Mouse (Mus musculus) neural tube, embryonic 13.5 days (tissue): ENCODE measurements around the gene Emc3. TPM values are rescaled to one million over a fixed set of nuclear protein-coding genes. Genes with fewer than 3 reads are reported as not detected.

Source experiments
- ATAC-seq: fragments of 200-750 bp; cut with Nextera tagmentation; 2 replicates; pipeline ENCODE4 v1.8.0; 2017; ENCODE audit warnings: low read depth, mild to moderate bottlenecking, moderate TSS enrichment, moderate library complexity
- H3K27ac ChIP-seq: fragments of 300-500 bp; sonication (generic); replicated peaks from 2 replicates; pipeline ENCODE4 v1.5.1; 2015; ENCODE audit warnings: moderate library complexity, mild to moderate bottlenecking, inconsistent platforms
- H3K27me3 ChIP-seq: fragments of 300-500 bp; sonication (generic); 2 replicates; pipeline ENCODE4 v1.6.1; 2015; ENCODE audit warnings: mild to moderate bottlenecking, inconsistent platforms
- H3K36me3 ChIP-seq: fragments of 300-500 bp; sonication (generic); 2 replicates; pipeline ENCODE4 v1.6.1; 2015; ENCODE audit warnings: mild to moderate bottlenecking, inconsistent platforms
- H3K4me1 ChIP-seq: fragments of 300-500 bp; sonication (generic); replicated peaks from 2 replicates; pipeline ENCODE4 v1.6.1; 2015; ENCODE audit warnings: inconsistent platforms
- H3K4me2 ChIP-seq: fragments of 300-500 bp; sonication (generic); 2 replicates; pipeline ENCODE4 v1.6.1; 2015; ENCODE audit warnings: inconsistent platforms, mild to moderate bottlenecking, moderate library complexity
- H3K4me3 ChIP-seq: fragments of 300-500 bp; sonication (generic); 2 replicates; pipeline ENCODE4 v1.5.1; 2015; ENCODE audit warnings: mild to moderate bottlenecking, inconsistent platforms
- H3K9ac ChIP-seq: fragments of 300-500 bp; sonication (generic); 2 replicates; pipeline ENCODE4 v1.6.1; 2015; ENCODE audit warnings: moderate library complexity, mild to moderate bottlenecking, inconsistent platforms
- H3K9me3 ChIP-seq: fragments of 300-500 bp; sonication (generic); 2 replicates; pipeline ENCODE4 v1.6.1; 2016; ENCODE audit warnings: inconsistent platforms
- WGBS: fragments of 180-500 bp; shearing (Covaris S2); methylation state at CpG from one replicate; pipeline ENCODE4 v1.1.7; 2015; 5-methylcytosine and 5-hydroxymethylcytosine counted together
- microRNA-seq: library from miRNA; unstranded; fragments of <30 nt; microRNA quantifications from one replicate; pipeline ENCODE4, GENCODE M21; 2016
- polyA plus RNA-seq: library from polyadenylated mRNA; unstranded; fragments of >200 nt; fragmentation: Nextera tagmentation; extraction: Ambion mirVana; gene quantifications from 2 replicates; pipeline ENCODE4 v1.2.1, GENCODE M21; 2015

Emc3 gene
- polyA plus RNA-seq, 1 experiment from 2014 or later: 108 TPM

- 63% methylated on average over 10 of the region's 10 CpGs for WGBS
- no peak for ATAC-seq
These were observed 59.4 kb downstream of the Emc3 start for GRCm38 (mm10) chr6:113472061-113472460.

GRCm38 (mm10) chr6:113471297-113471936 is 60.0 kb downstream of the Emc3 start, which contains the start of gene Il17rc:
TSS of gene Il17rc (plus strand) at chr6:113471427.
- H3K27ac ChIP-seq: no peak within 1 kb of the TSS
- no peak within 1 kb of the TSS for H3K9ac ChIP-seq
- H3K27me3 ChIP-seq: peaks cover 36% of the 10 kb centered on the region
- H3K4me2 ChIP-seq: peak within 1 kb of the TSS; percentile 14; the same call in 1 of the 2 replicates
- H3K9me3 ChIP-seq: no peaks in the 10 kb centered on the region
- H3K4me1 ChIP-seq: peaks cover 22% of the 10 kb centered on the region
- 23% methylated on average over 12 of the region's 12 CpGs for WGBS
- no peak for ATAC-seq
- H3K4me3 ChIP-seq: no peak within 1 kb of the TSS
- H3K36me3 ChIP-seq: no peaks in the 10 kb centered on the region

More at GRCm38 (mm10) chr6:113472061-113472460, 59.4 kb downstream of the Emc3 start:
- no peak overlapping the region for H3K27ac ChIP-seq
- no peaks in the 10 kb centered on the region for H3K36me3 ChIP-seq
- H3K4me1 ChIP-seq: peaks cover 22% of the 10 kb centered on the region
- H3K9me3 ChIP-seq: no peaks in the 10 kb centered on the region
- no peak overlapping the region for H3K9ac ChIP-seq
- H3K27me3 ChIP-seq: peaks cover 36% of the 10 kb centered on the region
- H3K4me3 ChIP-seq: no peak overlapping the region
- no peak overlapping the region for H3K4me2 ChIP-seq

GRCm38 (mm10) chr6:113469432-113469831 is 62.0 kb downstream of the Emc3 start:
- peaks cover 22% of the 10 kb centered on the region for H3K4me1 ChIP-seq
- peak overlapping the region; percentile 38 for H3K4me3 ChIP-seq
- H3K4me2 ChIP-seq: peak overlapping the region; percentile 66
- H3K27me3 ChIP-seq: peaks cover 36% of the 10 kb centered on the region
- H3K9me3 ChIP-seq: no peaks in the 10 kb centered on the region
- H3K36me3 ChIP-seq: no peaks in the 10 kb centered on the region
- peak overlapping the region; percentile 57 for H3K9ac ChIP-seq
- no peak overlapping the region for H3K27ac ChIP-seq
- peak; percentile 79 for ATAC-seq
- WGBS: under 1% methylated on average over 31 of the region's 31 CpGs

- peaks cover 22% of the 10 kb centered on the region for H3K4me1 ChIP-seq
- no peaks in the 10 kb centered on the region for H3K36me3 ChIP-seq
- 7% methylated on average over 9 of the region's 9 CpGs for WGBS
- peak; percentile 67; the same call in 1 of the 2 replicates for ATAC-seq
- H3K27me3 ChIP-seq: peaks cover 36% of the 10 kb centered on the region
- H3K9me3 ChIP-seq: no peaks in the 10 kb centered on the region
- H3K27ac ChIP-seq: no peak overlapping the region
- peak overlapping the region; percentile 57; the same call in 1 of the 2 replicates for H3K9ac ChIP-seq
- peak overlapping the region; percentile 38 for H3K4me3 ChIP-seq
- peak overlapping the region; percentile 66 for H3K4me2 ChIP-seq
These were observed 62.4 kb downstream of the Emc3 start for GRCm38 (mm10) chr6:113469021-113469420.

GRCm38 (mm10) chr6:113468512-113468911 is 62.9 kb downstream of the Emc3 start:
- Histone ChIP-seq H3K36me3 (no peaks in the 10 kb centered on the region), H3K4me3 (no peak overlapping the region), H3K9ac (no peak overlapping the region; the same call in 1 of the 2 replicates), H3K4me2 (no peak overlapping the region), H3K9me3 (no peaks in the 10 kb centered on the region), H3K27me3 (peaks cover 36% of the 10 kb centered on the region), H3K27ac (no peak overlapping the region), H3K4me1 (peaks cover 22% of the 10 kb centered on the region)
- no peak for ATAC-seq
- 74% methylated on average over 3 of the region's 3 CpGs for WGBS

- ATAC-seq: no peak
- peak overlapping the region; percentile 56; the same call in 1 of the 2 replicates for H3K27ac ChIP-seq
- no peaks in the 10 kb centered on the region for H3K9me3 ChIP-seq
- H3K4me1 ChIP-seq: peaks cover 14% of the 10 kb centered on the region
- no peak overlapping the region for H3K9ac ChIP-seq
- peaks cover 18% of the 10 kb centered on the region for H3K27me3 ChIP-seq
- WGBS: 60% methylated on average over 5 of the region's 5 CpGs
- H3K4me3 ChIP-seq: no peak overlapping the region
- H3K36me3 ChIP-seq: no peaks in the 10 kb centered on the region
- no peak overlapping the region for H3K4me2 ChIP-seq
These were observed 65.8 kb downstream of the Emc3 start for GRCm38 (mm10) chr6:113465602-113466001.

Small RNA genes lying within 50 kb of the gene (microRNA-seq; reads per million reads assigned to microRNA genes)
- gene Gm23365: not detected

Other genes starting within 250 kb of the Emc3 start
- 0.31 and 0.58 TPM in 2 replicates for gene Cpne9, start 249.3 kb downstream of the Emc3 start, polyA plus RNA-seq
- gene Brpf1, start 224.5 kb downstream of the Emc3 start, polyA plus RNA-seq: 16.7 and 16.8 TPM in 2 replicates
- gene Ogg1, start 204.7 kb downstream of the Emc3 start, polyA plus RNA-seq: 9.0 and 10.2 TPM in 2 replicates
- 76.4 and 78.0 TPM in 2 replicates for gene Camk1, start 187.7 kb downstream of the Emc3 start, polyA plus RNA-seq
- gene Tada3, start 153.8 kb downstream of the Emc3 start, polyA plus RNA-seq: 63.8 and 64.5 TPM in 2 replicates
- 375 and 421 TPM in 2 replicates for gene Arpc4, start 153.5 kb downstream of the Emc3 start, polyA plus RNA-seq
- 9.9 and 11.3 TPM in 2 replicates for gene Ttll3, start 142.4 kb downstream of the Emc3 start, polyA plus RNA-seq
- gene Rpusd3, start 112.3 kb downstream of the Emc3 start, polyA plus RNA-seq: 19.2 and 19.7 TPM in 2 replicates
- not detected in 2 replicates for gene Cidec, start 95.9 kb downstream of the Emc3 start, polyA plus RNA-seq
- gene Jagn1, start 89.1 kb downstream of the Emc3 start, polyA plus RNA-seq: 91.8 and 95.8 TPM in 2 replicates
- 0.37 and 0.38 TPM in 2 replicates for gene Il17re, start 73.2 kb downstream of the Emc3 start, polyA plus RNA-seq
- 2.1 and 2.9 TPM in 2 replicates for gene Il17rc, start 60.2 kb downstream of the Emc3 start, polyA plus RNA-seq
- 78.9 and 79.0 TPM in 2 replicates for gene Creld1, start 48.4 kb downstream of the Emc3 start, polyA plus RNA-seq
- 5.2 and 5.6 TPM in 2 replicates for gene Prrt3, start 29.7 kb downstream of the Emc3 start, polyA plus RNA-seq
- gene Fancd2, start within 50 bp of the Emc3 start, polyA plus RNA-seq: 1.8 and 2.1 TPM in 2 replicates
- 0.18 TPM in 1 of 2 replicates, not detected in the other for gene Fancd2os, start 69.1 kb upstream of the Emc3 start, polyA plus RNA-seq
- 241 and 242 TPM in 2 replicates for gene Brk1, start 73.1 kb upstream of the Emc3 start, polyA plus RNA-seq
- 65.9 and 66.8 TPM in 2 replicates for gene Vhl, start 92.3 kb upstream of the Emc3 start, polyA plus RNA-seq
- gene Irak2, start 106.8 kb upstream of the Emc3 start, polyA plus RNA-seq: 2.5 and 2.7 TPM in 2 replicates
- 0.61 and 1.1 TPM in 2 replicates for gene Tatdn2, start 165.4 kb upstream of the Emc3 start, polyA plus RNA-seq
- 0.22 and 0.80 TPM in 2 replicates for gene Ghrl, start 188.2 kb upstream of the Emc3 start, polyA plus RNA-seq
- gene Sec13, start 209.1 kb upstream of the Emc3 start, polyA plus RNA-seq: 218 and 236 TPM in 2 replicates